19 mouse cellular contexts compared by ENCODE assay signal in genomic region chr19:35101244-35101643, GRCm38 (mm10).
"Had no signal": no experiment of that assay in that cellular context is flagged by ENCODE, and none has a peak within 500 bp of the region (broad histone marks: within the 10 kb centered on the region; RNA-seq: fewer than 3 reads in every experiment).

No protein-coding gene starts in this region.

- DNase-seq: kidney, postnatal 25 days; layer of hippocampus, adult 9-11 months; liver, embryonic 13.5 days; lung, adult 2 months; lung, postnatal 14 days; lung, postnatal 4 days; right cerebral cortex, postnatal 14 days; right cerebral cortex, postnatal 4 days; thymus, adult 2 months; thymus, postnatal 14 days; thymus, postnatal 4 days had no signal

- H3K4me1 ChIP-seq: liver, embryonic 13.5 days; midbrain, embryonic 15.5 days; neural tube, embryonic 12.5 days; neural tube, embryonic 15.5 days had no signal

- H3K9ac ChIP-seq: liver, embryonic 13.5 days; midbrain, embryonic 15.5 days; neural tube, embryonic 12.5 days; neural tube, embryonic 15.5 days had no signal

- H3K9me3 ChIP-seq: liver, embryonic 13.5 days; midbrain, embryonic 15.5 days; neural tube, embryonic 12.5 days; neural tube, embryonic 15.5 days had no signal

- H3K4me3 ChIP-seq: layer of hippocampus, adult 2 months; left cerebral cortex, adult 2 months; liver, embryonic 13.5 days; midbrain, embryonic 15.5 days; neural tube, embryonic 12.5 days; neural tube, embryonic 15.5 days had no signal

- ATAC-seq: midbrain, embryonic 15.5 days had no signal

- H3K4me2 ChIP-seq: liver, embryonic 13.5 days; midbrain, embryonic 11.5 days; midbrain, embryonic 15.5 days; neural tube, embryonic 12.5 days; neural tube, embryonic 15.5 days had no signal

- H3K27ac ChIP-seq: kidney, postnatal 0 days; layer of hippocampus, adult 2 months; left cerebral cortex, adult 2 months; liver, embryonic 13.5 days; midbrain, embryonic 15.5 days; neural tube, embryonic 12.5 days; neural tube, embryonic 15.5 days; stomach, postnatal 0 days had no signal

- H3K36me3 ChIP-seq: liver, embryonic 13.5 days; midbrain, embryonic 15.5 days; neural tube, embryonic 12.5 days; neural tube, embryonic 15.5 days had no signal

- H3K27me3 ChIP-seq: liver, embryonic 13.5 days; midbrain, embryonic 15.5 days; neural tube, embryonic 12.5 days; neural tube, embryonic 15.5 days had no signal
